Mouse (Mus musculus) intestine, embryonic 16.5 days (tissue): ENCODE data around the gene Bnip3. TPM values are rescaled to one million over a fixed set of nuclear protein-coding genes. Genes with fewer than 3 reads are reported as not detected.

Experiments
- ATAC-seq: fragments of 200-750 bp; cut with Nextera tagmentation; 2 replicates; pipeline ENCODE4 v1.8.0; 2017; ENCODE audit warnings: moderate TSS enrichment, moderate library complexity
- H3K27ac ChIP-seq: fragments of 300-500 bp; sonication (generic); 2 replicates; pipeline ENCODE4 v1.5.1; 2014; ENCODE audit warnings: mild to moderate bottlenecking, low read length
- H3K27me3 ChIP-seq: fragments of 300-500 bp; sonication (generic); replicated peaks from 2 replicates; pipeline ENCODE4 v1.6.1; 2014; ENCODE audit warnings: low read length, control low read depth, mixed read lengths; ENCODE audit not compliant: control insufficient read depth, insufficient read depth
- H3K36me3 ChIP-seq: fragments of 300-500 bp; sonication (generic); 2 replicates; pipeline ENCODE4 v1.6.1; 2014; ENCODE audit warnings: low read length, control low read depth; ENCODE audit not compliant: control insufficient read depth, insufficient read depth
- H3K4me1 ChIP-seq: fragments of 300-500 bp; sonication (generic); 2 replicates; pipeline ENCODE4 v1.6.1; 2014; ENCODE audit warnings: low read length, control low read depth, mixed read lengths; ENCODE audit not compliant: control insufficient read depth, insufficient read depth
- H3K4me2 ChIP-seq: fragments of 300-500 bp; sonication (generic); 2 replicates; pipeline ENCODE4 v1.6.1; 2014; ENCODE audit warnings: low read depth, low read length, control low read depth
- H3K4me3 ChIP-seq: fragments of 300-500 bp; sonication (generic); 2 replicates; pipeline ENCODE4 v1.5.1; 2014; ENCODE audit warnings: mild to moderate bottlenecking, low read length
- H3K9ac ChIP-seq: fragments of 300-500 bp; sonication (generic); 2 replicates; pipeline ENCODE4 v1.6.1; 2014; ENCODE audit warnings: low read depth, low read length
- H3K9me3 ChIP-seq: fragments of 300-500 bp; sonication (generic); 2 replicates; pipeline ENCODE4 v1.6.1; 2016; ENCODE audit warnings: low read length, control low read depth; ENCODE audit not compliant: control insufficient read depth
- WGBS: fragments of 180-500 bp; shearing (Covaris S2); extraction: QIAGEN DNeasy Blood & Tissue Kit; methylation state at CpG from one replicate; pipeline ENCODE4 v1.1.7; 2014; 5-methylcytosine and 5-hydroxymethylcytosine counted together
- polyA plus RNA-seq: library from polyadenylated mRNA; unstranded; fragments of >200 nt; fragmentation: Nextera tagmentation; extraction: Ambion mirVana; gene quantifications from 2 replicates; pipeline ENCODE4 v1.2.1, GENCODE M21; 2015

The Bnip3 gene
- polyA plus RNA-seq, 1 experiment from 2014 or later: 195 TPM

DNA sequence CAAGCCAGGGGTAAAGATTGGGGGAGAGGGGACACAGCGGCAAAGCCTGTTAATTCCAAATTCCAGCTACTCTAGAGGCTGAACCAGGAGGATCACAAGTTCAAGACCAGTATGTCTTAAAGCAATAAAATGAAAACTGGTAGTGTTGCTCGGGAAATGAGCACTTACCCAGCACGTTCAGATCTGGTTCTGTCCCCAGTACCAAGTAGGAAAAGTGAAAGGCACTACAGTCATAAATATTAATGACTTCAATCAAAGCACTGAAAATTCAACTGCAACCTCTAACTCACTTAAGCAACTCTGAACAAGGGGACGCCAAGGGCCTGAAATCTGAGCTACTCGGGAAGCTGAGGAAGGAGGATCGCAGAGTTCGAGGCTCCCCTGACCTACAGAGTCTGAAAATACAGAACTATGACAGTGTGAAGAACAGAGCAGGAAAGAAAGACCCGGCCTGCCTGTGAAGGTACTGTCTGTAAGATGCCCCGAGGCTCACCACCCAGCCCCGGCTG is 497 bp downstream of the Bnip3 start:
- no peaks in the 10 kb centered on the region for H3K9me3 ChIP-seq
- no peaks in the 10 kb centered on the region for H3K27me3 ChIP-seq
- 7% methylated on average over 10 of the region's 10 CpGs for WGBS
- no peaks in the 10 kb centered on the region for H3K36me3 ChIP-seq
- H3K27ac ChIP-seq: peak overlapping the region; percentile 63
- H3K4me2 ChIP-seq: peak overlapping the region; percentile 85
- no peak for ATAC-seq
- peak overlapping the region; percentile 68 for H3K4me3 ChIP-seq
- H3K9ac ChIP-seq: peak overlapping the region; percentile 85
- H3K4me1 ChIP-seq: peaks cover 27% of the 10 kb centered on the region

DNA sequence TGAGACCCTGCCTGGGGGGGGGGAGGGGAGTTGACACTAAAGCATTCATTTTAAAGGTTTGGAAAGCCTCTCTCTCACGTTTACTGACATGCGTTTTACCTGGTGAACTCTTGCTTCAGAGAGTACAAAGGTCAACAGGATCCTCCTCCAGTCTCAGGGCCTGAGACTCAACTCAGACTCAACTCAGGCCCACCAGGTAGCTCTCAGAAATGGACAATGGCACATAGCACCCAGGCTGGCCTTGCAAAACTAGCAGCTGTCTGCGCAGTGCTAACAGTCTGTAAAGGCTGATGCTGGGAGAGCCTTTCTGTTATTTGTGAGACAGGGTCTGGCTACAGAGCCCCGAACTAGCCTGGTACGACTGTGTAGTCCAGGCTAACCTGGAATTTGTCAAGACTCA is 1.3 kb downstream of the Bnip3 start:
- ATAC-seq: no peak
- Histone ChIP-seq H3K9me3 (no peaks in the 10 kb centered on the region), H3K9ac (peak overlapping the region; percentile 85), H3K27ac (peak overlapping the region; percentile 63), H3K4me2 (peak overlapping the region; percentile 85), H3K4me1 (peaks cover 30% of the 10 kb centered on the region), H3K36me3 (no peaks in the 10 kb centered on the region), H3K27me3 (no peaks in the 10 kb centered on the region), H3K4me3 (peak overlapping the region; percentile 68)
- WGBS: 64% methylated on average over 5 of the region's 5 CpGs

DNA sequence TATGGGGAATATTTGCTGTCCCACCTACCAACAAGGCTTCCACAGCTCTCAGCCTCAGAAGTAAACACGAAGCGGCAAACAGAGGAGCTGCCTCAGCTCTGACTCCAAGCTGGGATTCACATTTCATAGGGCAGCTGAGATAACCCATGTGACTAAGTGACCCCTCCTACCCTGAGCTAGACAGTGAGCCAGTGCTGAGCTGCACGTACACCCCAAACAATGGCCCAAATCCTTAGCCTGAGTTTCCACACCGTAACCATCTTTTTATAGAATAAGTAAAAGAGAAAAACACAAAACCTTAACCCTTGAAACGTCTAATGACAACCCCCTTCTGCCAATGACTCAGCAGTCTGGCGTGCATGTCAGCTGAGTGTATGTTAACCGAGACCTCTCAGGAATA is 2.3 kb downstream of the Bnip3 start:
- peaks cover 30% of the 10 kb centered on the region for H3K4me1 ChIP-seq
- ATAC-seq: peak; percentile 37
- peak overlapping the region; percentile 46 for H3K4me2 ChIP-seq
- peak overlapping the region; percentile 30; the same call in 1 of the 2 replicates for H3K9ac ChIP-seq
- no peaks in the 10 kb centered on the region for H3K9me3 ChIP-seq
- WGBS: 11% methylated on average over 7 of the region's 7 CpGs
- H3K27ac ChIP-seq: 0 out of 2 replicates have a peak overlapping the region, but pooled peaks have one; percentile 37
- no peaks in the 10 kb centered on the region for H3K36me3 ChIP-seq
- no peaks in the 10 kb centered on the region for H3K27me3 ChIP-seq
- H3K4me3 ChIP-seq: peak overlapping the region; percentile 32

DNA sequence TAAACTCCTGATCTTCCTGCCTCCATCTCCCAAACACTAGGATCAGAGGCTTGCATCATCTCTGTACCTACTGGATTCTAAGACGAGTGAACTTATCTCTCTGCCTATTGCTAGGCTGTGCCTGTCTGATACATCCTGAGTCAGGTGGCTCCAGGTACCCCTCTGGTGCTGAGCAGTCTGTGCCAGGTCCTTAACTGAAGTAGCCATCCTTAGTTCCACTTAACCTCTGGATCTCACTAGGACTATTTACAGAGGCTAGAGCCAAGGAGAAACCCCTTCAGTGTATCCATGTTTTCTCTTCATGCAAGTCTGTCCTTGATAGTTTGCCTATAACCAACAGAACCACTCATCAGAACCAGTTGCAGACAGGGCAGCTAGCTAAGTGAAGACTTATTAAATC is 2.9 kb downstream of the Bnip3 start:
- Histone ChIP-seq H3K4me3 (peak overlapping the region; percentile 32), H3K4me2 (peak overlapping the region; percentile 46), H3K9me3 (no peaks in the 10 kb centered on the region), H3K4me1 (peaks cover 30% of the 10 kb centered on the region), H3K9ac (0 out of 2 replicates have a peak overlapping the region, but pooled peaks have one; percentile 30), H3K36me3 (no peaks in the 10 kb centered on the region), H3K27ac (no peak overlapping the region), H3K27me3 (no peaks in the 10 kb centered on the region)
- ATAC-seq: no peak
- WGBS: 64% methylated on average over 1 of the region's 1 CpGs

DNA sequence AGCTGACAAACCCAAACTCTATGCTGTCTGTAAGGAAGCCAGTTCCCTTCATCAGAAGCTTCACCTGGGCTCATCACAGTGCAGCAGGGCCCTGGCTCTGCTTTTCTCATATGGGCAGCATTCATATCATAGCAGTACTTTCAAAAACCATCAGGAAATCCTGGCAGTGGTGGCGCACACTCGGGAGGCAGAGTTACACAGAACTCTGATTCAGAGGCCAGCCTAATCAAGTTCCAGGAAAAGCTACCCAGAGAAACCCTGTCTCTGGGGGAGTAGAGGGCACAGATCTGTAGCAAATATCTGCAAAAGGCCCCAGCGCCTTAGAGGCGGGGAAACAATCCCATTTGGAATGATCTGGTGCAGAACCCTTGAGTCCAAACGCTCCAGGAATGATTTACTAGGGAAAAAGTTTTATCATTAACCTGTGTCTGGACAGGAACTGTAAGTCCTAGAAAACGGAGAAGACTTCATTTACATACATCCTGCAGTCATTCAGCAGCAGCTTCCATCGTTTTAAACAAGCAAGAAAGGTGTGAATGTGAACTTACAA is 5.4 kb downstream of the Bnip3 start:
- peak overlapping the region; percentile 6; the same call in 1 of the 2 replicates for H3K9ac ChIP-seq
- H3K4me1 ChIP-seq: peaks cover 25% of the 10 kb centered on the region
- no peaks in the 10 kb centered on the region for H3K36me3 ChIP-seq
- WGBS: 41% methylated on average over 7 of the region's 7 CpGs
- H3K4me2 ChIP-seq: peak overlapping the region; percentile 28; the same call in 1 of the 2 replicates
- H3K27me3 ChIP-seq: no peaks in the 10 kb centered on the region
- 0 out of 2 replicates have a peak overlapping the region, but pooled peaks have one; percentile 4 for H3K4me3 ChIP-seq
- H3K9me3 ChIP-seq: no peaks in the 10 kb centered on the region
- H3K27ac ChIP-seq: peak overlapping the region; percentile 64; the same call in 1 of the 2 replicates
- no peak for ATAC-seq

DNA sequence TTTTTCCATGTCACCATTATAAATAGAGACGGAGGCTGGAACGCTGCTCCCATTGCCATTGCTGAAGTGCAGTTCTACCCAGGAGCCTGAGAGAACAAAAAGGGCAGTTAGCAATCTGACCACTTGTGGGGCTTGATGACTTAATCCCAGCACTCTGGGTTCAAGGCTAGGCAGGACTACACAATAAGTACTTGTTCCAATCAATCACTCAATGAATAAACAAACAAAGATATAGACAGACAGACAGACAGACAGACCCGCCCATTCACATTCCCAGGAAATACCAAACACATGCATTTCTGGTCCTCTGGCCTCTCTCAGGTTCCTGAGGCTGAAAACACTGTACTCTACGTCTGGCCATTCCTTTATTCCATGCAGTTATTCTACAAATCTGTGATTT is 10.6 kb downstream of the Bnip3 start:
- ATAC-seq: no peak
- Histone ChIP-seq H3K27ac (no peak overlapping the region), H3K36me3 (peaks cover 10% of the 10 kb centered on the region; the same call in 1 of the 2 replicates), H3K9me3 (no peaks in the 10 kb centered on the region), H3K27me3 (no peaks in the 10 kb centered on the region), H3K4me1 (peaks cover 5% of the 10 kb centered on the region), H3K4me3 (no peak overlapping the region), H3K4me2 (no peak overlapping the region), H3K9ac (no peak overlapping the region)
- WGBS: 79% methylated on average over 4 of the region's 4 CpGs

DNA sequence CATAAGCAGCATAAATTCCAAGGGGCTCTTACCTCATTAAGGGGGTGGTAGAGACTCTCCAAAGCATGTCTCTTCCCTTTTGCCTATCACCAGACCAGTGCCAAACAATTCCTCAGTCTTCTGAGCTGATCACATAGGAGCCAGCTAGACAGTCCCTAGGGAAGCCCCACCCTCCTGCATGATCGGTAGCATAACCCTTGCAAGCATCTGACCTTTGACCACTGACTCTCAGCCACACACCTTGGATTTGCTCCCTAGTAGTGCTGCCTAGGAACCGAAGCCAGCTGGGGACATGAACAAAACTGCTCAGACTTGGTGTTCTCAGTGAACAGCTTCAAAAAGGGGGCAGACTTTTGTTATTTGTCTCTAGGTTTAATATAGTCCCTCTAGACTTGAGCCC is 11.2 kb downstream of the Bnip3 start:
- Histone ChIP-seq H3K4me1 (peaks cover 3% of the 10 kb centered on the region; the same call in 1 of the 2 replicates), H3K27me3 (no peaks in the 10 kb centered on the region), H3K4me2 (no peak overlapping the region), H3K9ac (no peak overlapping the region), H3K27ac (no peak overlapping the region), H3K36me3 (peaks cover 10% of the 10 kb centered on the region; the same call in 1 of the 2 replicates), H3K4me3 (no peak overlapping the region), H3K9me3 (no peaks in the 10 kb centered on the region)
- peak; percentile 94 for ATAC-seq
- 34% methylated on average over 2 of the region's 2 CpGs for WGBS

DNA sequence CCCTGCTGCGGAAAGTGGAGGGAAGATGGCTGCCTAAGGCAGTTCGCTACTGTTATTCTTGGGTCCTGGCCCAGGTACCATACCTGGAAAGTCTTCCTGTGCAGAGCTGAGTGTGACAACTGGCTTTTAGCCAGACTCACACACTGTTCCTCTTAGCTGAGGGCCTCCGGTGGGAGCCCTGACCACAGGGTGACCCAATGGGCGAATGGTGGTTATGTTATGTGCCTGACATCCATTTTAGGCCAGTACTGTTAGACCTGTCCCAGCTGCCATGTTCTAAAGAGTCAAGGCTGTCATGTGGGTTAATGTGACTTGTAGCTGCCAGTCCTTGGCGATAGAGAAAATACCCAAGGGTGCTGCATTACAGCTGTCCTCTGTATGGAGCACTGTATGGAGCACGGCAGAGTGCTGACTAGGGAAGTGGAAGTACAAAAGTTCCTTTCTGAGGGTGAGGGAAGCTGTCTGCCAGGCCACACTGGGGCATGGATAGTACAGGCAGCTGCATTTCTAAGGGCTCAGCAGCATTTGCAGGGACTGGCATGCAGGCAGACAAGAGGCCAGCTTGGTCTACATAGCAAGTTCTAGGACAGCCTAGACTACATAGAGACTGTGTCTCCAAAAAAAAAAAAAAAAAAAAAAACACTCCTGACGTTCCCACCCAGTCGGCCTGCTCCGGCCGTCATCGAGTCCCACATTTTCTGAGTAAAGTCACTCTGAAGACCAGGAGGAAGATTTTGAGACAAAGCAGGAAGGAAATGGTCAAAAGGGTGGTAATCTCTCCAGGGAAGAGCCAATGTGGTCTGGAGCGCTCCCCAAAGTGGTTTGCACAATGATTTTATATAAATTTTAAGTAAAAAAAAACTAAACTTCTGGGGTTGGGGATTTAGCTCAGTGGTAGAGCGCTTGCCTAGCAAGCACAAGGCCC is 23.7 kb downstream of the Bnip3 start:
- no peaks in the 10 kb centered on the region for H3K4me1 ChIP-seq
- H3K36me3 ChIP-seq: no peaks in the 10 kb centered on the region
- H3K4me2 ChIP-seq: no peak overlapping the region
- no peak for ATAC-seq
- H3K27me3 ChIP-seq: no peaks in the 10 kb centered on the region
- H3K4me3 ChIP-seq: no peak overlapping the region
- H3K9me3 ChIP-seq: no peaks in the 10 kb centered on the region
- 85% methylated on average over 13 of the region's 13 CpGs for WGBS
- H3K9ac ChIP-seq: no peak overlapping the region
- H3K27ac ChIP-seq: no peak overlapping the region

DNA sequence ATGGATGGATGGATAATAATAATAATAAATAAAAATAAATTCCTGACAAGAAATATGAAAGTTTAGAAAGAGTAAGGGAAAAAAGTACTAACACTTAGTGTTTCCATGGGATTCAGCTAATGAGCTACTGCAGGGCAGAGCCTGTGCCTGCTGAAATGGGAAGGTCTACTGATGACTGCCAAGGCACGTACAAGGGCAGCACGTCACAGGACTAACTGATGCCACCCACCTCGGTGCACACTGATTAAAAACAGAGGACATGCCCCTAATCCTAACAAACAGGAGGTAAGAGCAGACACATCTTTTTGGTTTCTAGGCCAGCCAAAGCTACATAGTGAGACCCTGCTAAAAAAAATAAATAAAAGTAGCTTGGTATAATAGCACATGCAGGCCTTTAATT is 25.6 kb downstream of the Bnip3 start:
- H3K9me3 ChIP-seq: no peaks in the 10 kb centered on the region
- H3K36me3 ChIP-seq: 0 out of 2 replicates have a peak, but pooled peaks cover 4% of the 10 kb centered on the region
- no peaks in the 10 kb centered on the region for H3K27me3 ChIP-seq
- H3K4me1 ChIP-seq: no peaks in the 10 kb centered on the region
- no peak overlapping the region for H3K9ac ChIP-seq
- no peak for ATAC-seq
- no peak overlapping the region for H3K27ac ChIP-seq
- no peak overlapping the region for H3K4me2 ChIP-seq
- WGBS: 97% methylated on average over 3 of the region's 3 CpGs
- H3K4me3 ChIP-seq: no peak overlapping the region
